Mouse (Mus musculus) heart, embryonic 14.5 days (tissue): ENCODE results near the gene Trpm3. TPM values are rescaled to one million over a fixed set of nuclear protein-coding genes. Genes with fewer than 3 reads are reported as not detected.
A peak's percentile ranks its signal among the peaks of the same experiment; 100 is the strongest.

Experiments used
- ATAC-seq: fragments of 200-750 bp; cut with Nextera tagmentation; 2 replicates; pipeline ENCODE4 v1.8.0; 2017; ENCODE audit warnings: low read depth, moderate TSS enrichment; ENCODE audit not compliant: insufficient number of reproducible peaks, insufficient read depth, low FRiP score
- H3K27ac ChIP-seq, 2 experiments: fragments of 200-500 bp in 1 of 2; fragments of 300-500 bp in 1 of 2; sonication (generic) in 1 of 2; replicated peaks in 1 of 2; 2 replicates each; pipeline ENCODE4 v1.5.1; 2012 to 2014; ENCODE audit warnings: low read depth in 2 of 2, low read length in 2 of 2, control low read depth in 1 of 2, mild to moderate bottlenecking in 1 of 2, mixed read lengths in 1 of 2; ENCODE audit not compliant: control insufficient read depth in 1 of 2, insufficient read depth in 1 of 2
- H3K27me3 ChIP-seq: fragments of 300-500 bp; sonication (generic); 2 replicates; pipeline ENCODE4 v1.6.1; 2014; ENCODE audit warnings: mild to moderate bottlenecking, low read length, control low read depth; ENCODE audit not compliant: control insufficient read depth, insufficient read depth
- H3K36me3 ChIP-seq: fragments of 300-500 bp; sonication (generic); 2 replicates; pipeline ENCODE4 v1.6.1; 2014; ENCODE audit warnings: mild to moderate bottlenecking, control low read depth, low read length, mixed read lengths; ENCODE audit not compliant: control insufficient read depth, insufficient read depth
- H3K4me1 ChIP-seq, 2 experiments: fragments of 200-500 bp in 1 of 2; fragments of 300-500 bp in 1 of 2; sonication (generic) in 1 of 2; 2 replicates each; pipeline ENCODE4 v1.6.1; 2012 to 2014; ENCODE audit warnings: low read length in 2 of 2, control low read depth in 1 of 2, mixed read lengths in 1 of 2; ENCODE audit not compliant: control insufficient read depth in 2 of 2, insufficient read depth in 2 of 2
- H3K4me2 ChIP-seq: fragments of 300-500 bp; sonication (generic); 2 replicates; pipeline ENCODE4 v1.6.1; 2014; ENCODE audit warnings: mild to moderate bottlenecking, low read length
- H3K4me3 ChIP-seq, 2 experiments: fragments of 200-500 bp in 1 of 2; fragments of 300-500 bp in 1 of 2; sonication (generic) in 1 of 2; 2 replicates each; pipeline ENCODE4 v1.5.1; 2012 to 2014; ENCODE audit warnings: low read length in 2 of 2, mild to moderate bottlenecking in 2 of 2, control low read depth in 1 of 2, low read depth in 1 of 2, moderate library complexity in 1 of 2; ENCODE audit not compliant: control insufficient read depth in 1 of 2, insufficient read depth in 1 of 2
- H3K9ac ChIP-seq: fragments of 300-500 bp; sonication (generic); 2 replicates; pipeline ENCODE4 v1.6.1; 2014; ENCODE audit warnings: mild to moderate bottlenecking, low read length
- H3K9me3 ChIP-seq: fragments of 300-500 bp; sonication (generic); 2 replicates; pipeline ENCODE4 v1.6.1; 2016; ENCODE audit warnings: low read length, control low read depth; ENCODE audit not compliant: control insufficient read depth
- WGBS: fragments of 180-500 bp; shearing (Covaris S2); extraction: QIAGEN DNeasy Blood & Tissue Kit; methylation state at CpG from one replicate; pipeline ENCODE4 v1.1.7; 2014; 5-methylcytosine and 5-hydroxymethylcytosine counted together
- polyA plus RNA-seq: library from polyadenylated mRNA; unstranded; fragments of >200 nt; fragmentation: Nextera tagmentation; extraction: Ambion mirVana; gene quantifications from 2 replicates; pipeline ENCODE4 v1.2.1, GENCODE M21; 2014

The Trpm3 gene
- polyA plus RNA-seq, 1 experiment from 2014 or later, result 1.2 TPM

DNA sequence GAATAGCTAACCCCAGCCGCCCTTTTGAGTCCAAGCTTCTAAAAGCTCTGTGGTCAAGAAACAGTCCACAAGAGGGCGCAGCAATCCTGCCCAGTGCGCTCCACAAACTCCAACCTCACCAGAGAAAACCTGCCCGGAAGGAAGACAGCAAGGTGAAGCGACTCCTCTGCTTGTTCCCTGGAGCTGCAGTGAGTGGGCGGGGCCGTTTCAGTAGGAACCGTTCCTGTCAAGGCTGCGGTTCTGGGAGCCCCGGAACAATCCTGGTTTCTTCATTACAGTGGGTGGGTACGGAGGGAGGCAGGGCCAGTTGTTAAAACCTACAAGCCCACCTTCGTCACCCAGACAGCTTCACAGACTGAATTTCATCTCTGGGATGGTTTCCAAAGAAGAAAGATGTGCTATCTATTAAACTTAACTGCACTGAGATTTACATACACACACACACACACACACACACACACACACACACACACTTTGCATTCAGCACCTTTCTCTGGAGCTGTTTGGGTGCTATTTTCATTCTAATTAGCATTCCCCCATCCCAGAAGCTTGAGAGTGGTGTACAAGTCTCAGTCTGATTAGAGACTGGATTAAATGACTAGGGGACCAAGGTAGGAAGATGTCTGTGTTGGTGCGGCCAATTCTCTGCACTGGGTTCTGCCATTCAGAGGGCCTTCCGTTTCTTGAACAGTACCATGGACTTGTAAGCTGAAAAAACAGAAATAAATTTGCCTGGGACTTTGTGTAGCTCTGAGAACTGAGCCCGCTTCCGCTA is 777.2 kb downstream of the Trpm3 start:
- 17% methylated on average over 16 of the region's 16 CpGs for WGBS
- peak overlapping the region; percentile 31 to 52 for H3K4me3 ChIP-seq
- peak overlapping the region; percentile 65 for H3K4me2 ChIP-seq
- peaks cover 9 to 15% of the 10 kb centered on the region in 2 experiments for H3K4me1 ChIP-seq
- no peaks in the 10 kb centered on the region for H3K36me3 ChIP-seq
- no peak for ATAC-seq
- H3K9ac ChIP-seq, result peak overlapping the region; percentile 42; the same call in 1 of the 2 replicates
- H3K27ac ChIP-seq, result peak overlapping the region; percentile 77 to 83
- no peaks in the 10 kb centered on the region for H3K9me3 ChIP-seq
- no peaks in the 10 kb centered on the region for H3K27me3 ChIP-seq

DNA sequence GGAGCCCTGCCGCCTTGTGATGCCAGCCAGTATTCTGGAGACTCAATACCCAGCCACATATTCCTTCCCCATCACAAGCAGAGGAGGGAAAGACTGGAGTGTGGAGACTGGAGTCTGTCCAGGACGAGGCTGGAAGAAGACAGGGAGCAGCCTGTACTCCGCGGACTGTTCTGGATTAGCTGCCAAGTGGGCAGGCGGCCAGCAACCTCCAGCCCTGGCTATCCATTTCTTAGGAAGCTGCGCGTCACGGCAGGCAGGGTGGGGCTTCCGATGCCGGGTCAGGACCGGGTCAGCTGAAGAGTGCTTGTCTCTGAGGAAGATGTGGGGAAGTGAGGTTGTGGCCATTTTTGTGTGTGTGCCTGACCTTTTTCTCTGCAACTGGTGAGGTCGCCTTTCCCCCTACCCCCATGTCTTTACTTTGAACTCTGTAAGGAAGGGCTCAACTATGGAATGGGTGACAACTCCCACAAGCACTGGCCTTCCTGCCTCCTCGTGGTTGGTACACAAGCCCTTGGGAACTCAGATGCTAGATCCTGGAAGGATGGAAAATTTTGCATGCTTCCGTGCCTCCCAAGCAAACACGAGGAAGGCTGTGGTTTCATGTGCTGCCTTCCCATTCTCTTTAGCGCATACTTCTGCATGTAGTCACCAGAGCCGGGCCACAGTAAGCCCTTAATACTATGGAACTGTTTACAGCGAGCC is 777.9 kb downstream of the Trpm3 start:
- Histone ChIP-seq H3K27me3 (no peaks in the 10 kb centered on the region), H3K4me3 (no peak overlapping the region; a peak in 1 of 4 replicates), H3K4me1 (peaks cover 9 to 14% of the 10 kb centered on the region in 2 experiments), H3K36me3 (no peaks in the 10 kb centered on the region), H3K9me3 (no peaks in the 10 kb centered on the region), H3K4me2 (peak overlapping the region; percentile 65), H3K27ac (peak overlapping the region; percentile 83 to 91), H3K9ac (no peak overlapping the region)
- 23% methylated on average over 18 of the region's 18 CpGs for WGBS
- peak; percentile 94 for ATAC-seq

DNA sequence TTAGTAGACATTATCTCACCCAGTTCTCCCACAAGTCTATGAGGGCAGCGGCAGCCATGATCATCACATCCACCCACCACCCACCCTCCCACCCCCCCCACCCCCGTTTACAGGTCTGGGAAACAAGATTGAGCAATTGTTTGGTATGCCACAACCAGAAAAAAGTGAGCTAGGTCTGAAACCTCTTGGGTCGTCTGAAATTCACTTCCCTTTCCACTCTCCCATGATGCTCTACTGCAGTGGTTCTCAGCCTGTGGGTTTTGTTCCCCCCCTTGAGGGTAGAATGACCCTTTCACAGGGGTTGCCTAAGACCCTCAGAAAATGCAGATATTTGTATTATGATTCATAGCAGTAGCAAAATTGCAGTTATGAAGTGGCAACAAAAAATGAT is 778.5 kb downstream of the Trpm3 start:
- ATAC-seq, result no peak
- Histone ChIP-seq H3K27me3 (no peaks in the 10 kb centered on the region), H3K9ac (no peak overlapping the region), H3K27ac (peak overlapping the region; percentile 83 to 91), H3K9me3 (no peaks in the 10 kb centered on the region), H3K4me2 (peak overlapping the region; percentile 65; the same call in 1 of the 2 replicates), H3K4me3 (no peak overlapping the region), H3K4me1 (peaks cover 9 to 14% of the 10 kb centered on the region in 2 experiments), H3K36me3 (no peaks in the 10 kb centered on the region)
- 48% methylated on average over 3 of the region's 3 CpGs for WGBS

DNA sequence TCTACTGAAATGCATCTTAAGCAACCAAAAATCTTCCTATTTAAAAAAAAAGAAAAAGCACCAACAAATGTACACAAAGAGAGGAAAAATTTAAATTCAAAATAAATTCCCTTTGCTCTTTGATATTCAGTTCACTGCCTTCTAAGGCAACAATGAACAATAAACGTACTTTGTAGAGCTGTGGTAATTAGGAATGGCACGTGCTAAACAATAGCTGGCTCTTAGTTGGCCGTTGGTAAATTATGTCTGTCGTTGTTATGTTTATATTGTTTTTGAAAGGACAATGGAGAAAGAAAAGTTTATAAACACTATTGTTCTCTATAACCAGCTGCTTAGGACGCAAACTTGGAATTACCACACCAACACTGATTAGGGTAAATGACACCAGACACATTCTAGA is 782.1 kb downstream of the Trpm3 start:
- ATAC-seq, result no peak
- H3K4me3 ChIP-seq, result no peak overlapping the region
- H3K4me2 ChIP-seq, result no peak overlapping the region
- 78% methylated on average over 5 of the region's 5 CpGs for WGBS
- H3K4me1 ChIP-seq, result peaks cover 8 to 13% of the 10 kb centered on the region in 2 experiments
- no peaks in the 10 kb centered on the region for H3K9me3 ChIP-seq
- H3K27me3 ChIP-seq, result no peaks in the 10 kb centered on the region
- no peak overlapping the region for H3K27ac ChIP-seq
- no peak overlapping the region for H3K9ac ChIP-seq
- no peaks in the 10 kb centered on the region for H3K36me3 ChIP-seq

DNA sequence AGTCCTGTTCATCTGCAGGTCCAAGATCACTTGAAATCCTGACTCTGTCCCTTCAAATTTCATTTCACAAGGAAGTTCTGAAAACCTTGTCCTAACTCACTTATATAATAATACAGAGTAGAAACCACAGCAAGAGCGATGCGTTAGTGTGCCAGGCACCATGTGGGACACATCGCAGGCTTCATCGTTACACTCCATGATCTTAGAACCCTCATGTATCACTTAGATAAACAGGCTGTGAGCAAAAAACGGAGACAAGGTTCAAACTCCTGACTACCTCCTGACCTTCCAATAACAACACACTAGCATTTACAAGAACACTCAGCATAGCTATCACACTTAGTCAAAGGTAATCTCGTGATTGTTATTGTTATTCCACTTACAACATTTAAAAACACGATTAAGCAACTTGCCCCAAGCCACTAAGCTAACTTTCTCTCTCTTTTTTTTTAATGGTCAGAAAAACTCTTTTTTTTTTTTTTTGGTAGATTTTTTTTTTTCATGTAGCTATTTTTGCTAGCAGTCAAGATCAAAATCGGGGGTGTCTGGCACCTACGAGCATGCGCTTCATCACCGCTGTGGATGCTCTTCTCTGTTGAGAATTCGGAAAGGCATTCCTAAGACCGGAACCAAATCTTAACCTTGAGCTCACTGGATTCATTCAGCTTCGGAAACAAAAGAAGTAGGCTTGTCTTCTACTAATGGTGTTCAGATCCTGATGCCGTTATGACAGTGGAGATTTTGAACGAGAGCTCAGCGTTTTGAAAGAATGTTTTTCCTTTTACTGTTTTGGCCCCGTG is 784.2 kb downstream of the Trpm3 start:
- 75% methylated on average over 18 of the region's 18 CpGs for WGBS
- Histone ChIP-seq H3K4me2 (no peak overlapping the region), H3K9ac (no peak overlapping the region), H3K4me1 (no peaks in the 10 kb centered on the region), H3K27me3 (no peaks in the 10 kb centered on the region), H3K27ac (no peak overlapping the region), H3K36me3 (no peaks in the 10 kb centered on the region), H3K4me3 (no peak overlapping the region), H3K9me3 (no peaks in the 10 kb centered on the region)
- no peak for ATAC-seq

DNA sequence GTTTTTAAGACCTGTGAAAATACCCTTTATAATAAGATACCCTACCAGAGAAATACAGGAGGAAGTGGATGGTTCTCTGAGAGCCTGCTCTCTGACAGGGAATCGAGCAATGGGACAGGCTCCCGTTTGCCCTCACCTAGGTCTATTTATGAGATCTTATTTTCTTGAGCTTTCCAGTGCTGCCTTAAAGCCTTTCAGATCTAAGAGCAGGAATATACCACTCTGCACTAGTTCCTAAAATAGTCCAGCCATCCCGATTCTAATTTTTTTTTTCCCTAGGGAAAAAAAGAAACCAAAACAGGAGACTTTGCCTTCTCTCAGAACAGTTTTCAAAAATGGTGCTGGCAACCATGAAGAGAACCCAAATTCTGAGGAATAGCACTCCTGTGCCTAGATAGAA is 786.4 kb downstream of the Trpm3 start:
- no peak overlapping the region for H3K9ac ChIP-seq
- ATAC-seq, result no peak
- H3K4me2 ChIP-seq, result no peak overlapping the region
- H3K9me3 ChIP-seq, result no peaks in the 10 kb centered on the region
- no peak overlapping the region for H3K27ac ChIP-seq
- no peak overlapping the region for H3K4me3 ChIP-seq
- H3K36me3 ChIP-seq, result no peaks in the 10 kb centered on the region
- WGBS, result 59% methylated on average over 3 of the region's 3 CpGs
- no peaks in the 10 kb centered on the region for H3K27me3 ChIP-seq
- peaks cover 4 to 7% of the 10 kb centered on the region in 2 experiments for H3K4me1 ChIP-seq

DNA sequence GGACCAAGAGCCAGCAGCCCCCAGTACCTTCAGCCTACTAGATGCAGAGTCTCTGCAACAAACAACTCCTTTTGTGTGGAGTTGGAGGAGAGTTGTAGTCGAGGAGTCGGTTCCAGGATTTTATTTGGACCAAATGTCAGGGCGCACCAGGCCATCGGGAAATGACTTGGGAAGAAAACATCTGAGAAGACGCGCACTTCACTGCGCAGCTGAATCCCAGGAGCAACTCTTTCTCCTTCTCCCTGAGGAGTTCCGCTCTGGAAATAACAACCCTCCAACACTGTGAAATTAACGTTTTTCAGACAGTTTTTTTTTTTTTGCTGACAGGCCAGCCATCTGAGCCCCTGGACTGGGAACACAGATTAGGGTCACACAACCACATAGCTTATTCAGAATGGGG is 787.9 kb downstream of the Trpm3 start:
- no peaks in the 10 kb centered on the region for H3K9me3 ChIP-seq

More for the DNA sequence above, 787.9 kb downstream of the Trpm3 start:
- H3K27me3 ChIP-seq, result no peaks in the 10 kb centered on the region
- no peak for ATAC-seq
- no peak overlapping the region for H3K9ac ChIP-seq
- H3K4me1 ChIP-seq, result peaks cover 7 to 12% of the 10 kb centered on the region in 2 experiments
- no peak overlapping the region for H3K4me3 ChIP-seq
- no peak overlapping the region for H3K27ac ChIP-seq
- no peak overlapping the region for H3K4me2 ChIP-seq
- 76% methylated on average over 9 of the region's 9 CpGs for WGBS
- no peaks in the 10 kb centered on the region for H3K36me3 ChIP-seq
